Mouse (Mus musculus): Measurements from ENCODE around the gene Anapc15-ps.

DNA sequence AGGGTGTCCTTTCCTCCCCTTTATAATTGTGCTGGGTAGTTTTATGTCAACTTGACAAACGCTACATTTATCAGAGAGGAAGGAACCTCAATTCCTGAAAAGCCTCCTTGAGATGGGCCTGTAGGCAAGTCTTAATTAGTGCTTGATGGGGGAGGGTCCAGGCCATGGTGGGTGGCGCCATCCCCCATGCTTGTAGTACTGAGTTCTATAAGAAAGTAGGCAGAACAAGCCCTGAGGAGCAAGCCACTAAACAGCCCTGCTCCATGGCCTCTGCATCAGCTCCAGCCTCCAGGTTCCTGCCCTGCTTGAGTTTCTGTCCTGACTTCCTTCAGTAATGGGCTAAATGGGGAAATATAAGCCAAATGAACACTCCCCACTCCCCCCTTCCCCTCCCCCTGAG, 5.4 kb upstream of the Anapc15-ps start:
- no peak for TF ChIP-seq CTCF (IDR thresholded peaks at IDR 0.05; ENCODE audit: low read depth)
- no peak for TF ChIP-seq EP300 (IDR thresholded peaks at IDR 0.05; ENCODE audit: low read depth)

Data from heart, postnatal 0 days (tissue).